Mouse (Mus musculus): Measurements from ENCODE around the gene Nelfe. TPM values are rescaled to one million over a fixed set of nuclear protein-coding genes. Genes with fewer than 3 reads are reported as not detected.
"Not testable (repeated sequence)": the region's sequence is repeated elsewhere in the genome, so short reads cannot be mapped to it uniquely, and the experiment has no call there.

Gene Nelfe
- total RNA-seq, 2 experiments from 2014 or later = 25.8 to 28.0 TPM

GRCm38 (mm10) chr17:34890074-34890743 is 40.0 kb downstream of the Nelfe start:
- no peak for DNase-seq (ENCODE audit: low spot score in 2 of 2)

GRCm38 (mm10) chr17:34891377-34891776 is 41.2 kb downstream of the Nelfe start:
- DNase-seq (ENCODE audit: low spot score in 2 of 2) = no peak

DNA sequence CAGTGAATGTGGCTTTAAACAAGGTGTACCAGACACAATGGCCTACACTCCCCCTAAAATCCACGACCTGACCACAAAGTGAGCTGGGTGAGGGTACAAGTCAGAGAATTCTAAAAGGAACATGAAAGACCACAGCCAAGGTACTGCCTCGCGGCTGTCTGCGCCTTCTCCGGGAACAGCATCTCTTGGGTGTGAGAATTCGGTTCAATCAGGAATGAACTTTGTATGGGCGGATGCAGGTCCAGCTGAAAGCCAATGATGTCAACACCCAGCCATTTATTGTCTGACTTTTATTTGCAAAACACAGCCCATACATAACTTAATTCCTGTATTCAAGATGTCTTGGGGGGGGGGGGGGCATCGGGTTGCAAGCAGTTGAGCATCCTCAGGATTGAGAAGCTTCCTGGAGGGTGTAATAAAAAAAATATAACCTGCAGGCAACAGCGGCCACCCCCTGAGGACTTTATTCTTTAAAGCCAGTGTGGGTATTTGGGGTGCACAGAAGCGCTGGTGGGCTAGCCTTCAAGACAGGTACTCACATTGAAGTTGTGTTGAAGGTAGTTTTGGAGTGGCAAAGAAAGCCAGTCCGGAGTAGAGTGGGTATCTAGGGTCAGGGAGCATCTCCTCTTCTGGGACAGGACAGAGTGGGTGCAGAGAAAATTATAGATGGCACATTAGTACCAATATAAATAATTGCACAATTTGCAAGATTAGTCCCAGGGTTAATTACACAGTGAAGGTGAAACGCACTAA is 43.1 kb downstream of the Nelfe start:
- DNase-seq (ENCODE audit: low spot score in 2 of 2) = no peak

GRCm38 (mm10) chr17:34894074-34894597 is 43.9 kb downstream of the Nelfe start:
- peak; percentile 91 to 94 for DNase-seq (ENCODE audit: low spot score in 2 of 2)

GRCm38 (mm10) chr17:34894801-34895530 is 44.8 kb downstream of the Nelfe start:
- DNase-seq (ENCODE audit: low spot score in 2 of 2) = peak in 1 of 2 experiments; percentile 60

DNA sequence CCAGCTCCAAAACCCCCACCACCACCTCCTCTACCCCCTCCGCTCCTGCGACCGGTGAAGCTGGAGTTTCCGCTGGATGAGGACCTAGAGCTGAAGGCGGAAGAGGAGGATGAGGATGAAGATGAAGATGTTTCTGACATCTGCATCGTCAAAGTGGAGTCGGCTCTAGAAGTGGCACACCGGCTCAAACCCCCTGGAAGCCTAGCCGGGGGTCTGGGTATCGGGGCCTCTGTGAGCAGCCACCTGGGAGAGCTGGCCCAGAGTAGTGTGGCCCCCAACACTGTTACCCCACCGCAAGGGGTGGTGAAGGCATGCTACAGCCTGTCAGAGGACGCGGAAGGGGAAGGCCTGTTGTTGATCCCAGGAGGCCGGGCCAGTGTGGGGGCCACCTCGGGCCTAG is 45.5 kb downstream of the Nelfe start:
- DNase-seq (ENCODE audit: low spot score in 2 of 2) = no peak

DNA sequence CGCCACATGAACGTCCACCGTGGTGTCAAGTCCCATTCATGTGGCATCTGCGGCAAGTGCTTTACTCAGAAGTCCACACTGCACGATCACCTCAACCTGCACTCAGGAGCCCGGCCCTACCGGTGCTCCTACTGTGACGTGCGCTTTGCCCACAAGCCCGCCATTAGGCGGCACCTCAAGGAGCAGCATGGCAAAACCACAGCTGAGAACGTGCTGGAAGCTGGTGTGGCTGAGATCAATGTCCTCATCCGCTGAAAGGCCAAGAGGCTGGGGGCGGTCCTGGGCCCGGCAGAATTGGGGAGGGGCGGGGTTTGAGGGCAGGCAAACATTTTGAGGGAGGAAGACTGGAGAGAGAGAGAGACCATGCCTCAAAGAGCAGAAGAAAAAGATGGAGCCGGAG is 46.2 kb downstream of the Nelfe start:
- DNase-seq (ENCODE audit: low spot score in 2 of 2) = no peak

DNA sequence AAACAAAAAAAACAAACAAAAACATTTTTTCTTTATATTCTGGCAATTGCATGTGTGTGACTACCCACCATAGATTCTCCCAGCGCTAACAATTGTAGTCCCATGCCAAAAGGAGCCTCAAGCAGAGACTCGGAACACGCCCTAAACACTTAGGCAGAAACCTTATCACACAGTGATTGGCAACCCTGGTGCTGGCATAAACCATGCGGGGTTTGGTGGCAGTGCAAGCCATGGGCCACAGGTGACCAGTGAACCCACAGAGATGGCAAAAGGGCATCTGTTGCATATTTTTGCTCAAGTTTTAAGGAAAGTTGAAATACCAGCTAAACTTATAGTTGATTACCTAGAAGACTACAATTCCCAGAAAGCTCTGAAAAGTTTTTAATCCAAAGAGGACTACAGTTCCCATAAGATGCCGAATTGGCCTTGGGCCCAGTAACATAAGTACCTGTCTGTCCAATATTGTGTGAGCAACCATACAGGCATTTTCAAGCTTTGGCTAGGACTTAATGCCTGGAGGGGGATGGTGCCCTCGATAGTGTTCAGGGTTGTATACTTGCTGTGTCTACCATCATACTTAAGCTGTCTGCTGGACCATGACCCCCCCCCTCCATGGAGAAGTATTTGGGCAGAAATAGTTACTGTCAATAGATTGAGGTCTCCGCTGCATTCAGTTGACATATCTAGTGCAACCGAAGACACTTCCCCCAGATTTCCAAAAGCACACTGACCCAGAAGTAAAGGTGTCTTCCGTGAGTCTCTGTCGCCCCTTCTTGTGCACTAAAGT is 47.4 kb downstream of the Nelfe start:
- DNase-seq (ENCODE audit: low spot score in 2 of 2) = peak in 1 of 2 experiments; percentile 53

GRCm38 (mm10) chr17:34898160-34898586 is 48.0 kb downstream of the Nelfe start, which contains the start of the genes C2 and Ehmt2:
Gene C2 (minus strand): TSS chr17:34898265.
Gene Ehmt2 (plus strand): TSS chr17:34898469.
- DNase-seq (ENCODE audit: low spot score in 2 of 2) = peak; percentile 68 to 85

GRCm38 (mm10) chr17:34898706-34899052 is 48.5 kb downstream of the Nelfe start:
- peak in 1 of 2 experiments; percentile 47 for DNase-seq (ENCODE audit: low spot score in 2 of 2)

- peak in 1 of 2 experiments; percentile 57 for DNase-seq (ENCODE audit: low spot score in 2 of 2)
These were observed 49.1 kb downstream of the Nelfe start for GRCm38 (mm10) chr17:34899053-34899889.

- DNase-seq (ENCODE audit: low spot score in 2 of 2) = no peak
These were observed 49.7 kb downstream of the Nelfe start for GRCm38 (mm10) chr17:34899890-34900243.

GRCm38 (mm10) chr17:34900826-34901225 is 50.6 kb downstream of the Nelfe start:
- DNase-seq (ENCODE audit: low spot score in 2 of 2) = not testable (repeated sequence)

DNA sequence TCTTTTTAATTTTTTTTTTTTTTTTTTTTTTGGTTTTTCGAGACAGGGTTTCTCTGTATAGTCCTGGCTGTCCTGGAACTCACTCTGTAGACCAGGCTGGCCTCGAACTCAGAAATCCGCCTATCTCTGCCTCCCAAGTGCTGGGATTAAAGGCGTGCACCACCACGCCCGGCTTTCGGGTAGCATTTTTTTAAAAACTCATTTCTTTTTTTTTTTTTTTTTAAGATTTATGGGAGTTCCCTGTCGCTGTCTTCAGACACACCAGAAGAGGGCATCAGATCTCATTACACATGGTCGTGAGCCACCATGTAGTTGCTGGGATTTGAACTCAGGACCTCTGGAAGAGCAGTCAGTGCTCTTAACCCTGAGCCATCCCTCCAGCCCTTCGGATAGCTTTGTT is 51.8 kb downstream of the Nelfe start:
- DNase-seq (ENCODE audit: low spot score in 2 of 2) = not testable (repeated sequence)

DNA sequence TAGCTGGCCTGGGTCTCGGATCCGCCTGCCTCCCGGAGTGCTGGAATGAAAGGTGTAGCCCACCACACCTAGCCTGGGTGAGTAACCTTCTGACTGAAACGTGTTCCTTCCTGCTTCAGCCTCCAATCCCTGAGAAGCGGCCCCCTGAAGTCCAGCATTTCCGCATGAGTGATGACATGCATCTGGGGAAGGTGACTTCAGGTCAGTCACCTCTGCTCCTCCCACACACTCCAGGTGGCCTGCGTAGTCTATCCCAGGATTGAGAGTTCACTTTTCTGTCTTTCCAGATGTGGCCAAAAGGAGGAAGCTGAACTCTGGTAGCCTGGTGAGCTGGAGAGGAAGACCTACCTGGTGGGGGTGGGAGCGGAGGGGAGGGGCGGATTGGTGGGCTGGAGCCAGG is 52.7 kb downstream of the Nelfe start:
- no peak for DNase-seq (ENCODE audit: low spot score in 2 of 2)

Small RNAs within 50 kb of the gene (microRNA-seq; reads per million reads assigned to microRNA genes)
- gene Mir6970 = not detected
- gene Mir6971 = not detected
- gene Mir6972 = not detected

Other genes with a start within 250 kb of the Nelfe start
- 10 to 100 TPM; 23.8 to 24.1 TPM for gene Rnf5, start 246.7 kb upstream of the Nelfe start, total RNA-seq (2021)
- 10 to 100 TPM; 42.0 to 42.9 TPM for gene Agpat1, start 246.1 kb upstream of the Nelfe start, total RNA-seq (2021)
- 10 to 100 TPM; 20.7 to 23.1 TPM for gene Egfl8, start 234.4 kb upstream of the Nelfe start, total RNA-seq (2021)
- gene Ppt2, start 221.9 kb upstream of the Nelfe start, total RNA-seq (2021) = 10 to 100 TPM; 35.9 to 44.8 TPM
- under 1 TPM; 0.34 to 0.76 TPM for gene Prrt1, start 220.9 kb upstream of the Nelfe start, total RNA-seq (2021)
- gene Fkbpl, start 205.6 kb upstream of the Nelfe start, total RNA-seq (2021) = 1 to 10 TPM; 8.1 to 8.3 TPM
- 10 to 100 TPM; 20.1 to 22.5 TPM for gene Atf6b, start 203.2 kb upstream of the Nelfe start, total RNA-seq (2021)
- 100 to 1,000 TPM; 197 to 232 TPM for gene Tnxb, start 179.9 kb upstream of the Nelfe start, total RNA-seq (2021)
- 1 to 10 TPM; 3.2 to 3.6 TPM for gene C4b, start 106.5 kb upstream of the Nelfe start, total RNA-seq (2021)
- gene Cyp21a1, start 45.8 kb upstream of the Nelfe start, total RNA-seq (2021) = under 1 TPM; 0.16 to 0.34 TPM
- gene Stk19, start 13.4 kb upstream of the Nelfe start, total RNA-seq (2021) = 10 to 100 TPM; 12.7 to 15.1 TPM
- 10 to 100 TPM; 20.4 to 22.6 TPM for gene Dxo, start 13.4 kb upstream of the Nelfe start, total RNA-seq (2021)
- gene Skiv2l, start 181 bp upstream of the Nelfe start, total RNA-seq (2021) = 10 to 100 TPM; 28.8 to 29.2 TPM
- 1 to 10 TPM; 4.4 to 6.8 TPM for gene Cfb, start 12.1 kb downstream of the Nelfe start, total RNA-seq (2021)
- 10 to 100 TPM; 10.7 to 11.4 TPM for gene Zbtb12, start 29.1 kb downstream of the Nelfe start, total RNA-seq (2021)
- gene Gm20547, start 31.7 kb downstream of the Nelfe start, total RNA-seq (2021) = not detected
- 1 to 10 TPM; 5.3 to 8.7 TPM for gene C2, start 47.9 kb downstream of the Nelfe start, total RNA-seq (2021)
- gene Ehmt2, start 48.1 kb downstream of the Nelfe start, total RNA-seq (2021) = 10 to 100 TPM; 80.0 to 84.2 TPM
- gene Slc44a4, start 64.1 kb downstream of the Nelfe start, total RNA-seq (2021) = not detected
- 10 to 100 TPM; 10.8 to 10.9 TPM for gene Neu1, start 80.9 kb downstream of the Nelfe start, total RNA-seq (2021)
- 1 to 10 TPM; 3.7 to 4.0 TPM for gene Hspa1b, start 108.8 kb downstream of the Nelfe start, total RNA-seq (2021)
- gene Gm20481, start 119.5 kb downstream of the Nelfe start, total RNA-seq (2021) = not detected
- gene Hspa1a, start 121.8 kb downstream of the Nelfe start, total RNA-seq (2021) = 1 to 10 TPM; 3.2 to 4.4 TPM
- gene Hspa1l, start 122.3 kb downstream of the Nelfe start, total RNA-seq (2021) = 1 to 10 TPM; 5.8 to 6.1 TPM
- 10 to 100 TPM; 31.8 to 32.4 TPM for gene Lsm2, start 131.5 kb downstream of the Nelfe start, total RNA-seq (2021)
- 10 to 100 TPM; 50.8 to 58.3 TPM for gene Vars, start 150.6 kb downstream of the Nelfe start, total RNA-seq (2021)
- 1 to 10 TPM in 1 of 2 experiments, under 1 TPM in 1; 0.96 to 1.2 TPM for gene Vwa7, start 166.2 kb downstream of the Nelfe start, total RNA-seq (2021)
- gene Sapcd1, start 177.6 kb downstream of the Nelfe start, total RNA-seq (2021) = 1 to 10 TPM; 5.4 to 6.3 TPM
- gene Msh5, start 196.4 kb downstream of the Nelfe start, total RNA-seq (2021) = 1 to 10 TPM; 4.5 to 5.4 TPM
- gene Clic1, start 199.6 kb downstream of the Nelfe start, total RNA-seq (2021) = 10 to 100 TPM; 87.2 to 89.7 TPM
- gene Ddah2, start 208.6 kb downstream of the Nelfe start, total RNA-seq (2021) = 100 to 1,000 TPM; 108 to 109 TPM
- gene Ly6g6c, start 215.0 kb downstream of the Nelfe start, total RNA-seq (2021) = under 1 TPM in 1 of 2 experiments, not detected in 1; 0.39 TPM
- gene Mpig6b, start 215.8 kb downstream of the Nelfe start, total RNA-seq (2021) = under 1 TPM; 0.29 to 0.42 TPM
- gene Ly6g6e, start 226.5 kb downstream of the Nelfe start, total RNA-seq (2021) = not detected
- 1 to 10 TPM in 1 of 2 experiments, under 1 TPM in 1; 0.91 to 1.2 TPM for gene Ly6g6d, start 227.7 kb downstream of the Nelfe start, total RNA-seq (2021)
- under 1 TPM in 1 of 2 experiments, not detected in 1; 0.31 TPM for gene Ly6g6f, start 235.2 kb downstream of the Nelfe start, total RNA-seq (2021)
- 10 to 100 TPM; 67.2 to 69.3 TPM for gene Abhd16a, start 238.9 kb downstream of the Nelfe start, total RNA-seq (2021)